Mouse (Mus musculus) T-helper 2 cell (primary cell): ENCODE measurements around the gene Ccdc93.

Source experiments
- in situ Hi-C: fragments of 300-600 bp; cut with MboI, MseI; formaldehyde crosslinking; loops from one replicate; pipeline ENCODE4 v1.15.1; 2025; ENCODE audit warnings: high pct_unique_total_duplicates

Gene Ccdc93

GRCm38 (mm10) chr1:121511186-121511585 lies 80.3 kb downstream of the Ccdc93 start:
- in situ Hi-C loops, result no loop called here

- in situ Hi-C loops, result no loop called here
Measured at GRCm38 (mm10) chr1:121511966-121512365, 81.1 kb downstream of the Ccdc93 start.

GRCm38 (mm10) chr1:121518609-121519008 lies 87.8 kb downstream of the Ccdc93 start:
- in situ Hi-C loops, result no loop called here

- in situ Hi-C loops, result no loop called here
Measured at GRCm38 (mm10) chr1:121527061-121527460, 96.2 kb downstream of the Ccdc93 start.

- in situ Hi-C loops, result no loop called here
Measured at GRCm38 (mm10) chr1:121527600-121528398, 97.0 kb downstream of the Ccdc93 start.

- in situ Hi-C loops, result no loop called here
Measured at GRCm38 (mm10) chr1:121528399-121528720, 97.5 kb downstream of the Ccdc93 start, which contains the start of gene Htr5b. Htr5b (minus strand) TSS chr1:121528465.

GRCm38 (mm10) chr1:121529286-121529685 lies 98.4 kb downstream of the Ccdc93 start:
- in situ Hi-C loops, result no loop called here

GRCm38 (mm10) chr1:121531439-121531838 lies 100.6 kb downstream of the Ccdc93 start:
- in situ Hi-C loops, result no loop called here

- in situ Hi-C loops, result no loop called here
Measured at GRCm38 (mm10) chr1:121540361-121540760, 109.5 kb downstream of the Ccdc93 start.

- in situ Hi-C loops, result no loop called here
Measured at GRCm38 (mm10) chr1:121546844-121547243, 116.0 kb downstream of the Ccdc93 start.

GRCm38 (mm10) chr1:121548667-121549066 lies 117.8 kb downstream of the Ccdc93 start:
- in situ Hi-C loops, result no loop called here

- in situ Hi-C loops, result no loop called here
Measured at GRCm38 (mm10) chr1:121549456-121549855, 118.6 kb downstream of the Ccdc93 start.

GRCm38 (mm10) chr1:121550801-121551456 lies 120.1 kb downstream of the Ccdc93 start:
- in situ Hi-C loops, result loop anchor here (10.0 kb wide), 1 partner anchor 236 kb away; no protein-coding TSS in a partner anchor

- in situ Hi-C loops, result loop anchor here (10.0 kb wide), 1 partner anchor 237 kb away; no protein-coding TSS in a partner anchor
Measured at GRCm38 (mm10) chr1:121551457-121551835, 120.6 kb downstream of the Ccdc93 start.
